Mouse (Mus musculus) layer of hippocampus, adult 8-10 months (tissue): Measurements from ENCODE around the gene Ddx41. TPM values are rescaled to one million over a fixed set of nuclear protein-coding genes. Genes with fewer than 3 reads are reported as not detected.

Experiments
- DNase-seq, 2 experiments: peaks; one replicate each; pipeline ENCODE4 v3.0.0; 2022; ENCODE audit warnings: low spot score in 2 of 2
- total RNA-seq, 4 experiments: library from RNA; stranded (reverse); gene quantifications; 2 replicates each; pipeline ENCODE4 v1.2.4; 2022

The Ddx41 gene
- total RNA-seq, 4 experiments from 2014 or later: 54.4 to 64.1 (median 56.3) TPM

DNA sequence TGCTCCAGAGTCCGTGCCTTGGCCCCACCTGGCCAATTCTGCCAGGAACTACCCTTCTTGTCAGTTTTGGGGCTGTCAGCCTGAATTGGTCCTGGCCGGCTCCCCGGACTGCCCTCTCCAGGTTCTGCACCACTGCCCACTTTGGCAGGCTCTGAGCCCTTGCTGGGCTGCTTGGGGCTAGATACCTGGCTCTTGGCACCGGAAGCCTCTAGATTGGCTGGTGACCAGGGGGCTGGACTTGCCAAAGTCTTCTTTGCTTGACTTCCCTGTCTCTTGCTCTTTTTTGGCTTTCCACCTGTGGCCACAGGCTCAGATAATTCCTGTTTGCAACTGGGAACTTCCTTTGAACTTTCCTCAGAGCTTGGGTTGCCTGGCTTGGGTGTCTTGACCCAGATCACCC lies 6.4 kb upstream of the Ddx41 start:
- no peak for DNase-seq

GRCm38 (mm10) chr13:55540933-55541332 lies 4.5 kb upstream of the Ddx41 start:
- no peak for DNase-seq

- no peak for DNase-seq
Measured at GRCm38 (mm10) chr13:55535796-55536193, 663 bp downstream of the Ddx41 start.

- no peak for DNase-seq
Measured at GRCm38 (mm10) chr13:55535191-55535590, 1.3 kb downstream of the Ddx41 start.

DNA sequence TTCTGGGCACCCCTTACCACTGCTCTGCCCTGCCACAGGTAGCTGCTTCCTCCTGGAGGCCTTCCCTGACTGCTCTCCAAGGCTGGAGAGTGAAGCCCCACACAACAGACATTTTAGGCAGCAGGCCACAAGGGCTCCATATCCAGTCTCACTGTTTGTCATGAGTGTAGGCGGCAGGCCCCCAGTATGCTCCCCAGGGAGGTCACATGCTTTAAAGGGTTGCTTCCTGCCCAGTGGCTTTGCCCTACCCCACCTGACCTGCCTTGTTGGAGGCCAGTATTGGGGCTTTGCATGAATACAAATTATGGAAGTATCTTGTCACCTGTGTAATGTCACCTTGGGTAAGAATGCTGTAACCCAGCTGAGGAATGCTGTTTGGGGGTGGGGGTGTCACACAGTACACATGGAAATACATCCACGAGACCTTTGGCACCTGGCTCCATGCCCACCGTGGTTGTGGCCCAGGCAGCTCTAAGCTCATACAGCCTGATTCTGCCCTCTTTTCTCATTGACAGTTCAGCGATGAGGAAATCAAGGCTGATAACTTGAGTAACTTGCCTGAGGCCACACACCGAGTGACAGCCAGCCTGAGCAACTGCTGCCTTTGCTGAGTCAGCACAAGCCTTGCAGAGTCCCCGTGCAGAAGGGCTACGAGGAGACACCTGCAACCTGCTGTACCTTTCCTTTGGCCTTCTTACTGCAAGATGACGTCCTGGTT lies 7.1 kb downstream of the Ddx41 start, which contains the start of gene Dok3:
Gene Dok3 (minus strand): TSS at position 99 of the 718 bp plus-strand sequence.
- no peak for DNase-seq

- DNase-seq: no peak
Measured at GRCm38 (mm10) chr13:55527834-55528772, 8.4 kb downstream of the Ddx41 start.

GRCm38 (mm10) chr13:55527212-55527611 lies 9.2 kb downstream of the Ddx41 start:
- no peak for DNase-seq

GRCm38 (mm10) chr13:55525733-55526553 lies 10.5 kb downstream of the Ddx41 start:
- DNase-seq: no peak

- no peak for DNase-seq
Measured at GRCm38 (mm10) chr13:55523951-55524600, 12.4 kb downstream of the Ddx41 start.

DNA sequence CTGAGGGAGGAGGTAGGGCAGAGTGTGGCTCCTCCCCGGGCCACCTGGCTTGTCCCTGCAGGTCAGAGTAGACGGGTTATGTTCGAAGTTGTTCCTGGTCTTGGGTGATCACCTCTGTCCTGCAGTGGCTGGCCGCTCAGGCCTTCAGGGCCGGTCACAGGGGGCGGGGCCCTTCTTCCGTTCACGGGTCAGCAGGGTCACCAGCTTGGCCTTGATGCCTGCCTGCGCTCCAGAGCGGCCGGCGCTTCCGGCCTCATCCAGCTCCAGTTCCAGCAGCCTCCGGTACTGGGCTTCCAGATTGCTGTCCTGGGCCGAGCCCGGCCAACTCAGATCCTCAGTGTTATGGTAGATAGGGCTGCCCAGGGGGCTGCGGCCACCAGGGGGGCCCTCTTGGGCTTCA lies 13.2 kb downstream of the Ddx41 start:
- no peak for DNase-seq

DNA sequence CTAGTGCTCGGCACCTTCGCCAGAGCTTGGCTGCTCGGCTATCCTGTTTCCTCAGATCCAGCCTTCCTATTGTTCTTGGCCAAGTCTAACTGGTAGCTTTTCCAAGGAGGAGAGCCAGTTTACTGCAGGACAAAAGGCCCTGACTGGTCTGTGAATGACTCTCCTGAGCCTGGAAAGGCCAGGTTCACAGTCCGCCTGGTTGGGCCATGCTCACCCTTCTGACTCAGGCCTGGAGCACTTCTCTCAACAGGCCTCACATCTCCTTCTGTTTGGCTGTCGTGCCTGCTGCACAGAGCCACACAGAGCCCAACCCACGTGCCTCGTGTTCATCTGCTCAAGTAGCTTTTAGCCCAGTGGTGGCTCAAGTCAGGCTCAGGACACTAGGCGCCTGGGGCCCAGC lies 13.7 kb downstream of the Ddx41 start:
- no peak for DNase-seq

- no peak for DNase-seq
Measured at GRCm38 (mm10) chr13:55519606-55520005, 16.9 kb downstream of the Ddx41 start.

- DNase-seq: peak; percentile 77 to 92
Measured at GRCm38 (mm10) chr13:55516955-55517354, 19.5 kb downstream of the Ddx41 start.

GRCm38 (mm10) chr13:55513828-55514227 lies 22.6 kb downstream of the Ddx41 start:
- no peak for DNase-seq

DNA sequence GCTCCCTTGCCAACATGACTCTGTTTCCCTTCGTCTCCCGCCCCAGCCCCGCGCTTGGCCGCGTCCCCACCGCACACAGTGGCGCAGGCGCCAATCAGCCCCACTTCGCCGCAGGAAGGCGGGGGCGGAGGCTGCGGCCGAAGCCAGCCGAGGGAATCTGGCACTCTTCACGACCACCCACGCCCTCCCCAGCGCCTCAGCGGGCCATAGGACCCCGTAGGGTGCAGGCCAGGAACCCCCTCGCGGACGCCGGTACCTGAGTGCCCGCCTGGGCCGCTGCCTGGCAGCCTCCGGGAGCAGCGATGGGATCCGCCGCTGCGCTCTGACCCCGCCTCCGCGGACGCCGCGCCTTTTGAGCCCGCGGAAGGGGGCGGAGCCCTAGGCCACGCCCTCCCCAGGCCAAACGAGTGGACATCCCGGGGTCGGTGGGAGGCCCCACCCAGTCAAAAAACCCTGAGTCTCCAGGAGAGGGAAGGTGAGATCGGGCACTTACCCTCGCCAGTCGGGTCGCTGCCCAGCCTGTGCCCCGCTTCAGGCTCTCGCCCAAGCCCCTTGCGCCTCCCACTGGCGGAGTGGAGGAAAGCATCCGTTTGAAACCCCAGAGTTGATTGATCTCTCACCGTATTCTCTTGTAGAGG lies 23.2 kb downstream of the Ddx41 start, which contains the start of gene Pdlim7:
Gene Pdlim7 (minus strand): TSS at position 566 of the 638 bp plus-strand sequence.
- peak; percentile 71 to 82 for DNase-seq

- no peak for DNase-seq
Measured at GRCm38 (mm10) chr13:55512379-55513031, 24.0 kb downstream of the Ddx41 start.

DNA sequence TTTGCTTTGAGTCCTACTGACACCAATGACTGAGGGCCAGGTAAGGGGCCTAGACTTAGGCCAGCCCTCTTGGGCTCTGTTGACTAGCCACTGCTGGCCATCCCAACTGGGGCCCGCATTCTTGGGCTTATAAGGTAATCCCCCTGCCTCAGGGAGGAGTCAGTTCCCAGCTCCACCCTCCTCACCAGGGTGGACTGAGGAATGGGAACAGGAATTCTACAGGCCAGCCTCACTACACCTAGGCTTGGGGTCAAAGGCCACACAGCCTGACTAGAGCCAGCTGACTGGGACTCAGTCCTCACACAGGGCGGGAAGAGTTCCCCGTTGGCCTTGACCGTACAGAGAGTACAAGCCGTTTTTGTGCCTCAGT lies 25.0 kb downstream of the Ddx41 start:
- DNase-seq: no peak

DNA sequence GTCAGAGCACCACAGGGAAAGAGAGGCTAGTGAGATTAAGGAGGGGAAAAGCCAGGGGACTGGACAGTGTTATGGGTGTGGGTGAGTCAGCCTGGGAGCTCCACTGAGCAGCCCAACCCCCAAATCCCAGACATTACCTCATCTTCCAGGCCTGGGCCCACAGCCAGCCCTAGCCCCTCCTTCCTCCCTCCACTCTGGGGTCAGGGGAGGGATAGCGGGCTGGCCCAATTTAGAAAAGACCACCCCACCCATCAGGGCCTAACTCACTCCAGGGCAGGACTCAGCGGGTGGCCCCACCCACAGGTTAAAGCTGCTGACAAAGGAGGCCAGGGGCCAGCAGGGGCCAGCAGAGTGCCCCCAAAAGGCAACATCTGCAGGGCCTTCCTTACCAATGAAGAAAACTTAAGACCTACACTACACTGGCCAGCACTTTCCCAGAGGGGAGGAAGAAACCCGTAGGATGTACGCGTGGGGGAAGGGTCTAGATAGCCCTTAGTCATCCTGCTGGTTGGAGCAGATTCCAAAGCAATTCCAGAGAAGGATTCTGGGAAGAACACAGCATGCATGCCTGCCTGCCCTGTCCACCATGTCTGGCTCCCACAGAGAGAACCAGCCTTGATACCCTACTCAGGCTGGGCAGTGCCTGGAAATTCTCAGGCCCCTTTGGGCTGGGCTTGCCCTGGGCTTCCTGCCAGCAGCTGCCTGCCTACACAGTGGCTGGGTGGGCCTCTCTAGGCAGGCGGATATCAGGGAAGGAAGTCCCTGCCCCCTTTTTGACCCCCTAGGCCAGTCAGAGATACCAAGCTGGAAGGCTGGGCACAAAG lies 25.6 kb downstream of the Ddx41 start:
- no peak for DNase-seq

DNA sequence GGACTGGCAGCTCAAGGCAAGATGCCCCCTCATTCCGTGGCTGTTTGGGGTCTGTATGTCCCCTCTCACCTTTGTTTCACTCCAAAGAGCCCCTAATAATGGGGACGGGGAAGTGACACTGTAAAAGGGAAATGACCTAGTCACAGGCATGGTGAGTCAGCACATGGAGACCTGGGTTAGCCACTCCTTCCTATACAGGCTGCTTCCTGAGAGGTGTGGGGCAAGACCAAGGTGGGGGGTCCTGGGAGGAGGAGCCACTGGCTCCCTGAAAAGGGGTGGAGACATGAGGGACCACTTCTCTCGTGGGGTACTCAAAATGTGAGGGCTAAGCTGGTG lies 26.2 kb downstream of the Ddx41 start:
- DNase-seq: no peak
